ENCODE assay signal across 7 mouse cellular contexts in the genomic region with DNA sequence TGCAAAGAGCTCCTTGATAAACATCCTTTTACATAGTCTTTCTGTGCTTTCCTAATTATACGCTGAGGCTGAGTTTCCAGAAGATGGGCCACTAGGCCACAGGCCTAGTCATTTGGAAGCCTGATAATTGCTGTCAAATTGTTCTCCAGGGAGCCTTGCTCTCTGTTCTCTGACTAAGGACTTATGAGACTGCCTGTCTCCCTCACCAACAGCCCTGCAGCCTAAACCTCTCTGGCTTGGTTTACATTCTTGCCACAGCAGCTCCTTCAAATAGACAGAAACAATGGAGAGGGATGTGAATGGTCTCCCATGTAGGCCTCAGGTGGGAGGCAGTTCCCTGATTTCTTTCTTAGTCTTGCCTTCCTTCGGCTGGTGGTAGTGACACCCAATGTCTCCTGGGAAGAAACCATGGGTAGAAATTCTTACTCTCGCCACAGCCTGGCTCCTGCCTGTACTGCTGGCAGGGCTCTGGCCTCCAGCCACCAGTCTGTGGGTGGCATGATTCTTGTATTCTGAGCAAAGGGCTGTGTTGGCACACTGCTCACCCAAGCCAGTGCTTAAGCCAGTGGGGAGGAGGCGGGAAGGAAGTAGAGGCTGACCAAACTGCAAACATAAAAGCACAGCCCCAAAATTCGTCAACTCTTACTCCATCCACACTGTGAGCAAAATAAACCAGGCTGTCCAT.
DNase-seq lines count a peak whose midpoint lies in the region; ATAC-seq and TF ChIP-seq lines count a peak whose summit lies in the region.

No protein-coding gene starts in this region.

- no peaks in the 10 kb centered on the region for H3K27me3 ChIP-seq in hindbrain, embryonic 14.5 days (ENCODE audit: control insufficient read depth, insufficient read depth, low read length)
- H3K27me3 ChIP-seq in liver, postnatal 0 days (ENCODE audit: insufficient read depth, low read length), result no peaks in the 10 kb centered on the region

- ATAC-seq in hindbrain, embryonic 14.5 days (ENCODE audit: low FRiP score), result peak; percentile 86; the same call in 1 of the 2 replicates
- 0 out of 2 replicates have a peak, but pooled peaks have one; percentile 30 for ATAC-seq in megakaryocyte-erythroid progenitor cell, adult 5-6 weeks (replicated peaks; ENCODE audit: low FRiP score, low TSS enrichment, poor library complexity, severe bottlenecking)
- no peak for ATAC-seq in liver, postnatal 0 days

- no peak overlapping the region for H3K4me2 ChIP-seq in hindbrain, embryonic 14.5 days (replicated peaks)
- H3K4me2 ChIP-seq in liver, postnatal 0 days (ENCODE audit: low read depth, low read length), result no peak overlapping the region

- 49% methylated on average over 5 of the region's 5 CpGs for WGBS in hindbrain, embryonic 14.5 days
- 79% methylated on average over 5 of the region's 5 CpGs for WGBS in liver, postnatal 0 days (ENCODE audit: insufficient replicate concordance)

- H3K4me3 ChIP-seq in hindbrain, embryonic 14.5 days (replicated peaks; ENCODE audit: low read length), result no peak overlapping the region
- H3K4me3 ChIP-seq in liver, postnatal 0 days (ENCODE audit: low read depth, low read length), result no peak overlapping the region

- no peaks in the 10 kb centered on the region for H3K36me3 ChIP-seq in hindbrain, embryonic 14.5 days (replicated peaks; ENCODE audit: control insufficient read depth, insufficient read depth)
- no peaks in the 10 kb centered on the region for H3K36me3 ChIP-seq in liver, postnatal 0 days (replicated peaks; ENCODE audit: insufficient read depth, low read length)

- no peak for TF ChIP-seq EP300 in liver, postnatal 0 days (IDR thresholded peaks at IDR 0.05; ENCODE audit: low read depth)

- no peaks in the 10 kb centered on the region for H3K9me3 ChIP-seq in hindbrain, embryonic 14.5 days (ENCODE audit: control insufficient read depth, low read length)
- H3K9me3 ChIP-seq in liver, postnatal 0 days (ENCODE audit: low read length), result no peaks in the 10 kb centered on the region

- H3K27ac ChIP-seq in hindbrain, embryonic 14.5 days, result no peak overlapping the region
- H3K27ac ChIP-seq in liver, postnatal 0 days (ENCODE audit: low read depth), result no peak overlapping the region

- no peak overlapping the region for H3K9ac ChIP-seq in hindbrain, embryonic 14.5 days
- no peak overlapping the region for H3K9ac ChIP-seq in liver, postnatal 0 days (replicated peaks)

- peaks cover 4% of the 10 kb centered on the region; the same call in 1 of the 2 replicates for H3K4me1 ChIP-seq in hindbrain, embryonic 14.5 days (replicated peaks; ENCODE audit: control insufficient read depth, insufficient read depth, low read length)
- no peaks in the 10 kb centered on the region for H3K4me1 ChIP-seq in liver, postnatal 0 days (ENCODE audit: insufficient read depth)

- peak; percentile 33 for DNase-seq in urinary bladder, postnatal 14 days (ENCODE audit: low spot score)
- DNase-seq in urinary bladder, postnatal 10 days (ENCODE audit: low spot score), result no peak
- DNase-seq in cerebellum, postnatal 14 days, result peak; percentile 79 to 88
- DNase-seq in hindbrain, embryonic 14.5 days (ENCODE audit: low spot score), result peak; percentile 46
- DNase-seq in liver, postnatal 0 days, result no peak
- DNase-seq in MN1 (ENCODE audit: low spot score), result no peak

- no peak for TF ChIP-seq CTCF in liver, postnatal 0 days (IDR thresholded peaks at IDR 0.05; ENCODE audit: low read depth)

Comparison
In these comparisons a context has a peak if more than half of its experiments do, and no peak if none do; other contexts are left out.
1. DNase-seq: peak in urinary bladder, postnatal 14 days (single experiment), cerebellum, postnatal 14 days (2 of 2) and hindbrain, embryonic 14.5 days (single experiment); none in urinary bladder, postnatal 10 days (single experiment), liver, postnatal 0 days (single experiment) and MN1 (single experiment).